Mouse (Mus musculus) erythroblast, adult 5-6 weeks (primary cell): ENCODE results near the gene Rreb1. TPM values are rescaled to one million over a fixed set of nuclear protein-coding genes. Genes with fewer than 3 reads are reported as not detected.

Source experiments
- ATAC-seq: replicated peaks from 2 replicates; pipeline ENCODE4 v1.8.0; 2016; ENCODE audit warnings: moderate number of reproducible peaks, mild to moderate bottlenecking, moderate TSS enrichment, inconsistent platforms; ENCODE audit not compliant: poor library complexity, low FRiP score, severe bottlenecking
- total RNA-seq, 2 experiments: library from RNA; stranded (forward) in 1 of 2; stranded (reverse) in 1 of 2; fragments of 150-400 nt in 1 of 2; fragments of 200-764, 138-1000 nt in 1 of 2; gene quantifications; 2 replicates each; pipeline versions ENCODE4 v1.2.3 to v1.2.4; 2015 to 2017; ENCODE audit warnings: low replicate concordance in 2 of 2

Rreb1 gene
- total RNA-seq, 2 experiments from 2014 or later = 8.2 to 11.7 TPM

DNA sequence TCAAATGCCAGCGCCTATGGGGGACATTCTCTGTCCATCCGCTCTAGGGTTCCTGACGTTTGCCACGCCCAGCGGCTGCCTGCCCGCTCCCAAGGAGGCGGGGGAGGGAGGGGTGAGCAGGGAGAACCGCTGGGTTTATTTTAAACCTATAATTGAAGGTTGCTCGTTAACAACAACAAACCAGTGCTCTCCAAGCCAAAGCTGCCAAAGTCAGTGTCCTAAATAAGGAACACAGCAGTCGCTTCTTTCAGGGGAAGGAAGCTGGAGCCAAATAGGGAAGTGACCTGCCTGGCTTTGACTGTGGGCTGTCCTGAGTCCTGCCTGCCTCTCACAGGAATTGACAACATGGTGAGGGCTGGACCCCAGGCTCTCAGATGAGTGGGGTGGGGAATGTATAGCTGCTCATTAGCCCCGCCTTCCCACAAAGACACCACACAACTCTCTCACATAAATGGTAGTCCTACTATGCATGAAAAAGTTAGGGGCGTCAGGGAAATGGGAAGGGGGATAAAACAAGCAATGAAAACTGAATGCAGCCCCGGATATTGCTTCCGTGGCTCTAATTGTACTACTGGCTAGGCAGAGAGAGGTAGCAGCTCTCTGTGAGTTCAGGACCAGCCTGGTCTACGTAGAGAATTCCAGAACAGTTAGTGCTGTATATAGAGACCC is 181.2 kb downstream of the Rreb1 start:
- no peak for ATAC-seq

DNA sequence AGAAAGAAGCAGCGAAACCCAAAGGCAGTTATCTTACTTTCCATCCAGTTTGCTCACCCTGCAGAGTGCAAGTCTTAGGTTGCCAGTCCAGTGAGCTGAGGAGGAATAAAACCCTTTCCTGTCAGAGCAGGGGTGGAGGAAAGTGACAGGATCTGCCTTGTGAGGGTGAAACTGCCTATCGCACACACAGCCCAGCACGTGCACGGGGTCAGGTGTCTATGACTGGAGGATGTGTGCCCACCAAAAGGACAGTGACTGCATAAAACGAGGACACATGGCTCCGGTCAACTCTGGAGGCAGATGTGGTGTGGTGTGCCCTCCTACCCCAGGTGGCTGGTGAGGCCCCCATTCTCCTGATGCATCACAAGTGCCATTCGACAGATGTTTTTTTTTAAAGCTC is 181.7 kb downstream of the Rreb1 start:
- ATAC-seq = no peak

DNA sequence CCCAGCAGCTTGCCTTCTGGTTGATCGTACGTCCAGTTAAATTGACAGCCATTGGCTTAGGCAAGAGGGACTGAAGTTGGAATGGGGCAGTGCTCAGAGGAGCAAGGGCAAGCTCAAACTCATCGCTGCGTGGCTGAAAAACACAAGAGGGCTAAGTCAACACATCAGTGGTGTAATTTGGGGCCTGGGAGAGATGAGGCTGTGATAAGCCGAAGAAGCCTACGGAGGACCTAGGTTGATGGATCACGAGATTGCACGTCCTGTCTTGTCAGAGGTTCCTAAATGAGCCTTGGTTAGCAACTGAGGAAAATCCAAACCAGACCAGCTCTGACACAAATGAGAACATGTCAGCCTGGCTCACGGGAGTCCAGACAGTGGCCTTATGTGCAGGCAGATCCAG is 184.3 kb downstream of the Rreb1 start:
- ATAC-seq = no peak

DNA sequence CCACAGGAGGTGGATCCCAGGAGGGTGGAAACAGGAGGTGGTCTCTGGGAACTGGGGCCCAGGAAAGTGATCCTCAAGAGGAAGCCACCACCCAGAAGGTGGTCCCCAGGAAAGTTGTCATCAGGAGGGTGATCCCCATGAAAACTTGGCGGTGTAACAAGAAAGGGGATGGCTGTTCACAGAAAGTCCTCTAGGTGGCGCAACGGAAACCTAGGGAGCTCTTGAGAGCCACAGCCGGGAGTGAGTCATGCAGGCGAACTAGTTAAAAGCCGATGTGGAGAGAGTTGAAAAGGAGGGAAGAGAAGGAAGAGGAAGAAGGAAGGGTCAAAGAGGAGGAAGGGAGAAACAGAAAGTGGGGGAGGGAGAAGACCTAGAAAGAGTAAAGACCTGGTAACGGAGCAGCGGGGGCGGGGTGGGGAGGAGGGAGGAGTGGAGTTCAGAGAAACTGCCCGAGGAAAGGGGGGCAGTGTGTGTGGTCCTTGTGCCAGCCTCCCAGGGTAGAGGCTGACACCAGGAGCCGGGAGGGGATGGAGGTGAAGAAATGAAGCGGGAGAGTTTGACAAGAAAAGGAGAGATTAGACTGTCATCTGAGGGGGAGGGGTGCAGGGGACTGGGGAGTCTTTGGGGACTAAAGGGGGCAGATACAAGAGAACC is 185.3 kb downstream of the Rreb1 start:
- ATAC-seq = peak; percentile 73; the same call in 1 of the 2 replicates

GRCm38 (mm10) chr13:37964128-37965087 is 186.2 kb downstream of the Rreb1 start:
- ATAC-seq = peak; percentile 32; the same call in 1 of the 2 replicates

DNA sequence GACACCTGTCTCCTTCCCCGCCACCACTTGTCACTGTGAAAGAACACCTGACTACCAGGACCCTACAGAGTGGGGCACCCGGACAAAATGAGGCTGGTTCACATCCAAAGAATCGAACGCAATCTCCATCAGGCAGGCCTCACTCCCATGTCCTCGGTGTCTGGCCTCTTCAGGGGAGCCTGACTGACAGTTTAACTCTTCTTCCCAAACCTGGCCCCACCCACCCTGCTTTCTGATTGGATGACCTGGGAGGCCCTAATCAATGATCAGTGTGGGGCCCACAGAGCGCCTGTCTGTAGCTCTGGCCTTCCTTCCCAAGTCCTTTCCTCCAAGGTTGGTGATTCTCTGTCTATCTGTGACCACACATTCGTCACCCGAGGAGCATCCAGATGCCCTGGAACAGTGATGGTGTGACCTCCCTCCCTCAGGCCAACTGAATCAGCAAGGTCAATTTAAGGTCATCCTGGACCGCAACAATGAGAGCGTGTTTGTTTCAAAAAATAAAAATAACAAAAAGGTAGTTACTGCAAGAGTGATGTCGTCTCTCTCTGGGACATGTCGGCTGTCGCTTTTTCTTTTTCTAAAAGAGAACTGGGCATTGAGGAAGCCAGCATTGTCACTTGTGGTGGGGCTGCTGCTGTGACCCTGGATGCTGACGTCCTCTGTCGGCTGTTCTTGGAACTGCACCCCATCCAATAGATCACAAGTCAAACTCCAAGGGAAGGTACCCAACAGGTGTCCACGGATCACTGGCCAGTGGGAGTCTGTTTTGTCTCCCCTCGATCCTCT is 187.1 kb downstream of the Rreb1 start:
- peak; percentile 37; the same call in 1 of the 2 replicates for ATAC-seq

- ATAC-seq = no peak
Observed at GRCm38 (mm10) chr13:37966256-37967051, 188.3 kb downstream of the Rreb1 start.

GRCm38 (mm10) chr13:37967052-37967437 is 188.8 kb downstream of the Rreb1 start:
- no peak for ATAC-seq

- ATAC-seq = no peak
Observed at GRCm38 (mm10) chr13:37967565-37967964, 189.4 kb downstream of the Rreb1 start.

DNA sequence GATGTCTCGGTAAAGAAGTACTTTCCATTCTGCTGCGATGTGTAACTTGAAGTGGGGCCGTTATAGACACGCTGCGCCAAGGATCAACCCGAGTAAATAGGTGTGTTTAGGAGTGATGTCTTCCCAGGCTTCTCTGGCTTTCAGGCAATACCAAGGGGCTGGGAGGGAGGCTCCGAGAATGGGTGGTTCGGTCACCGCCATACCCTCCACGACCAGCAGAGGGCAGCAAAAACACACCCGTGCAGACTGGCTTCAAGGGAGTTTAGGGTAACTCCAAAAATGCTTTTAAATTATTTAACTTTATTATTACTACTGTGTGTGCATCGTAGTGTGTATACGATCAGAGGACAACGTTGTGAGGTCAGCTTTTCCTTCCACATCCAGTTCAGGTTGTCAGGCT is 191.1 kb downstream of the Rreb1 start:
- peak; percentile 79 for ATAC-seq

DNA sequence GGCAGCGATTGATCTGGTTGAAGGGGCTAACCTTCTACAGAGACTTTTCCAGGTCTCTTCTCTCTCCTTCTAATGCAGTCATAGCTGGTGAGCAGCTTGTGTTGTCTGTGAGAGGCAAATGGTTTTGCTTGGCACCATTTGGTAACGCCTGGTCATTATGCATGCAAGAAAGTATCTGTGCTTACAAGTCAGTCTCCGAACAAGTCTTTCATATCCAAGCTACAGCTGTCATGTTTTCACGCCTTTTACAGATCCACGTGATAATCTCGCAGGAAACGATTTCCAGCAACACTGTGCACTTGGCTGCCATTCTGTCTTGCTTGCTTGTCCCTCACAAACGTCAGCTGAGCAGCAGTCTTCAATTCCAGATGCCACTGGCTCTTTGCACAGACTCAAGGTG is 191.8 kb downstream of the Rreb1 start:
- no peak for ATAC-seq

DNA sequence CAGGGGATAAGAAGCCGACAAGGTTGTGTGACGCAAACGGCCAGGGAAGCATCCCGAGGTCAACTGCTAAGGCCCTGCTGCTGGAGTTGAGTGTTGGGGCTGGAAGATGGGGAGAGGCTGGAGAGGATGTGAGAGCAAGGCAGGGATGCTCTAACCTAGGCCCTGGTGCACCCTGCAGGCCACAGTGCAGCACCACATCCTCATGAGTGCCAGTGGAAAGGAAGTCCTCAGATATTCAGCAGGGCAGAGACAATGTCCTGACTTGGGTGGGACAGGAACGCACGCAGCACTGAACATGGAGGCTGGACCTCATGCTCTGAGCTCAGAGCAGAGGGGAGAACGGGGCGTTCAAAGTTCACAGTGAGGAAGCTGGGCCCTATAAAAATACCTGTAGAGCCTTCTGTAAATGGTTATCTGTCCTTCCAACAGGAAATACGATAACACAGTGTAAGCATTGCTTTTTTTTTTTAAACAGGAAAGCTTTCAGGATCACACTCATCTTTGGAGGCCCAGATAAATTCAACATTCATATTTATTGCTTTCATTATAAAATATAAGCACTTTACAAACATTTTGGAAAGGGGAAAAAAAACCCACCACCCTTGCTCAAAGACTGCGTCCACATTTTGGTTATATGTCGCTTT is 192.8 kb downstream of the Rreb1 start:
- no peak for ATAC-seq

- no peak for ATAC-seq
Observed at GRCm38 (mm10) chr13:37974036-37974435, 195.8 kb downstream of the Rreb1 start.

GRCm38 (mm10) chr13:37974731-37975130 is 196.5 kb downstream of the Rreb1 start:
- no peak for ATAC-seq

GRCm38 (mm10) chr13:37979506-37979905 is 201.3 kb downstream of the Rreb1 start:
- no peak for ATAC-seq

GRCm38 (mm10) chr13:37980346-37980745 is 202.1 kb downstream of the Rreb1 start:
- no peak for ATAC-seq

DNA sequence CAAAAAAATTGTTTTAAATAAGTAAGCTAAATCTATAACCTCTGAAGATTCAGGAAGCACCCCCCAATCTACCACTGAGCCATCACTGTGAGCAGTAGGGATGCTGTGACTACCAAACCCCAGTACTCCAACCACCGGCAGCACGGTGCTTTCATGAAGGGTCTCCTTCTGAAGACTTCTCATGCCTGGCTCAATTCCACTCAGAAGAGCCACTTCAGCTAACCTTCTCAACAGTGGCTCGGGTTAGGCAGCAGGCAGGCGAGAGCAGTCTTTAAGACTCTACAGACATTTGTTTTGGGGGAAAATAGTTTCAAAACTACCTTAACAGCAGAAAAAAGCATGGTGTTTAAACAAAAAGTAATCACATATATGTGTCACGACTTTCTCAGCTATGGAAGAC is 202.9 kb downstream of the Rreb1 start:
- ATAC-seq = no peak

DNA sequence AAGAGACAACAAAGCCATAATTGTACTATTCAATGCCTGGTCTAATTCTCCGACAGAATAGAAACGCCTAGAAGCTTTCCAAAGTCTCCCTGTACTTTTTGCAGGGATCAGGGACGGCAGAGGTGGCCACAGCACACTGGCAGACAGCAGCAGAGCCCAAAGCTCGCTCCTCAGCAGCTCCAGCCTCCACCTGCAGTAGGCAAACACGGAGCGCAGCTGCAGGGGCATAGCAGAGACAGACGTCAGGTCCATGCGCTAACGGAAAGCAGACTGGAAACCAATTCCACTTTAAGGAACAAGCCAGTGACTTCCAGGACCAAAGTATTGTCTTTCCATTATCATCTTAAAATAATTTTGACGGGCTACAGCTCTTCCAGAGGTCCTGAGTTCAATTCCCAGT is 208.0 kb downstream of the Rreb1 start:
- ATAC-seq = no peak
